Mouse (Mus musculus): ENCODE results near the gene Arfip1.

Arfip1 gene

DNA sequence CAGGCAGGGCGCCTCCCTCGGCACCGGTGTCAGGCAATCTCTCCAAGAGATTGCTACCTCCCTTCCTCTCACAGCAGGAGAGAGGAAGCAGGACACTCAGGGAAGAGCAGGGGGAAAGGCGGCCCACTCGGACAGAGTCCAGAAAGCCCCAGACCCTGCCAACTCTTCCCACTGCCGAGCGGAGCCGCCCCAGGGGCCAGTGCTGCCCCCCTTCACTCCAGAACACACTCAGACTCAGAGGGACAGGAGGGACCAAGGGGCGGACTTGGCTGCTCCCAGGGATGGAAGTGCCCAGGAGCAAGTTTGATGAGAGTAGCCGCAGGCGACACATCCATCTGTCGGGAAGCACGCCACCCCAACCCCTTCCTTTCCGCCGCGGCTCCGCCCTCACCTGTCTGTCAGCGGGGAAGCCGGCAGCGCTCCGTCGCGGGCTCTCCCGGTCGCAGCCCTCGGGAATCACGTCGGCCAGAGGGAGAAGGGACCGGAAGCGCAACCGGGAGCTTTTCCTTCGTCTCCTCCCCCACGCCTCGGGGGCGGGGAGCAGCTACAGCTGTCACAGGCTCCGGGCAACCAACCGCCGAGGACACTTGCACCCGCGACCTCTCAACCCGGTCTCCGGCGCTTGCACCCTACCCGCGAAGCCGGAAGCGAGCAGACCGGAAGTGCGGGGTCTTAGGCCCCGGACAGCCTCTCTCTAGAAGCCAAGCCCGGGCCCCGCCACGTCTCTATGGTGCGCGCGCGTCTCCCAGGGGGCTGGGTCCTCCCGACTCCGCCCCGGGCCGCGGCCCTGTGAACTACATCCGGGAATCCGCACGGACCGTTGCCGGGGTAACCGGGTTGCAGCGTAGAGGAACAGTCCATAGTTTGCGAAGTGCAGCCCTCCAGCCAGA is at the start of gene Arfip1:
Gene Arfip1, minus strand, starts transcription at position 603 of the 890 bp plus-strand sequence.
- peak; percentile 98 for DNase-seq

GRCm38 (mm10) chr3:84631586-84631985 is 49.2 kb upstream of the Arfip1 start:
- DNase-seq: no peak

- peak; percentile 25 for DNase-seq
Measured at GRCm38 (mm10) chr3:84622026-84622425, 39.6 kb upstream of the Arfip1 start.

- DNase-seq: no peak
Measured at GRCm38 (mm10) chr3:84619725-84620124, 37.3 kb upstream of the Arfip1 start.

DNA sequence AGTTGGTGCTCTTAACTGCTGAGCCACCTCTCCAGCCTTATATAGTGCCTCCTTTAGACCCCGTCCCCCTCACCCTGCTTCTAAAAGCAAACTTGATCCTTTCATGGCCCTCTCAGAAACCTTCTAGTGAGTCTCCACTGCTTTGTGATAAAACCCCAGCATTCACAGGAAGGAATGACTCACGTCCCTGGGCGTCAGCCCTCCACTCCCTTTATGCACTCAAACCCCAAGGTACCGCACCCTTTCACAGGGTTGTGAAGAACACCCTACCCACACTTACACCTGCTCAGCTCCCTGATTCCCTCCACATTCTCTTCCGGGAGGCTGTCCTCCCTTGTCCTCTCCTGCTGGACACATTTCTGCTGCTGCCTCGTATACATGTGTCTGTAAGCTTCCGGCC is 36.6 kb upstream of the Arfip1 start:
- no peak for DNase-seq

DNA sequence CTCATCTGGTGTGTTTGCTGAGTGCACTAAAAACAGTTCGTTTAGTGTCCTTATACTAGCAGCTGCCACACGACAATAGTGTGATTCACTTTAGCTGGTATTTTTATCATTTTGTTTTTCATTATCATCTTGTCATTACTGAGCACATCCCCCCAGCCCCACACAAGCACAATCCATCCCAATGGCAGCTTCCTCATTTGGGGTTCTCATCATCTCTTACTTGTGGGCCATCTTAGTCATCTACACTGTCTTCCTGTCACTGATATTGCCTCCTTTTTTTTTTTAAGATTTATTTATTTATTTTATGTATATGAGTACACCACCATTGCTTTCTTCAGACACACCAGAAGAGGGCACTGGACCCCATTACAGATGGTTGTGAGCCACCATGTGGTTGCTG is 36.2 kb upstream of the Arfip1 start:
- DNase-seq: no peak

- DNase-seq: no peak
Measured at GRCm38 (mm10) chr3:84615856-84616225, 33.4 kb upstream of the Arfip1 start.

- peak; percentile 24 for DNase-seq
Measured at GRCm38 (mm10) chr3:84615050-84615855, 32.8 kb upstream of the Arfip1 start.

DNA sequence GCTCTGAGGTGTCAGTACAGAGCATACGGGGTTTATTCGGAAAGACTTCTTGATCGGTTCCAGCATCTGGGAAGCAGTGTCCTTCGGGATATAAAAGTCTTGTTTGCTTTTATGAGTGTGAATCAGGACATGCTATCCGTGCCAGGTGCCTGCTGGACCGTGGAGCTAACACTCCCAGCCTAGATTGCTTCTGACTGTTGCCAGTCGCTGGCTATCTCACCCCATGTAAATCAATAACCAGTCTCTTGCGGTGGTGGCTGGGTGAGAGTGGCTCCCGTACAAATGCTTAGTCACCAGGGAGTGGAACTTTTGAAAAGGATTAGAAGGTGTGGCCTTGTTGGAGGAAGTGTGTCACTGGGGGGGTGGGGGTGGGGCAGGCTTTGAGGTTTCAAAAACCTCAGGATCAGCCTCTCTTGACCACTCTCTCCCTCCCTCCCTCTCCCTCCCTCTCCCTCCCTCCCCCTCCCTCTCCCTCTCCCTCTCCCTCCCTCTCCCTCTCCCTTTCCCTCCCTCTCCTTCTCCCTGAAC is 27.8 kb upstream of the Arfip1 start:
- no peak for DNase-seq

GRCm38 (mm10) chr3:84603212-84603611 is 20.8 kb upstream of the Arfip1 start:
- DNase-seq: no peak

- no peak for DNase-seq
Measured at GRCm38 (mm10) chr3:84602759-84603158, 20.3 kb upstream of the Arfip1 start.

DNA sequence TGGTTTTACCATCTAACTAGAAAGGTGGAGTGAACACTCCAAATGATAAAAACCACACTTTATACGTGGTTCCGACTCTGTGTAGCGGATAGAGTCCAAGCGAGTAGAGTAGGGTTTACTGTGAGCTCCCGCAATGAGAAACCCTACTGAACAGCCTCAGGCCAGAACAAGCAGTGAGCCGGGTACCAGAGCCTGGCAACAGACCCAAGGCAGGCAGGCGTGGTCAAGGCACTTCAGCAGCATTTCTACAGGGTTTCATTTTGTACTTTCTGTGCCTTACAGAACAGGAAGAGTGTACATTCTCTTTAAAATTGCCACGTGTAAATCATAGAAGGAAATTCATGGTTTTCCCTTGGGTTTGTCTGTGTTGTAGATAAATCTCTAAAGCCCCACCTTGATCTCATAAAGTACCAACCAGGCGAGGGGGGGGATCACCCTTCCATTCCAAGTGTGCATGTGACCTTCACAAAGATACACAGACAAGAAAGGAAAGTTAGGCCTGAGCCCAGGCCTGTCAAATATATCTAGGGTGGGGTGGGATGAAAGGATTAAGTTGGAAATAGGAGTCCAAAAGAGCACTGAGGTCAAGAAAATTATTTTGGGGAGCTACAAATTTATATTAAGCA is 19.6 kb upstream of the Arfip1 start:
- DNase-seq: no peak

- no peak for DNase-seq
Measured at GRCm38 (mm10) chr3:84598756-84599155, 16.3 kb upstream of the Arfip1 start.

DNA sequence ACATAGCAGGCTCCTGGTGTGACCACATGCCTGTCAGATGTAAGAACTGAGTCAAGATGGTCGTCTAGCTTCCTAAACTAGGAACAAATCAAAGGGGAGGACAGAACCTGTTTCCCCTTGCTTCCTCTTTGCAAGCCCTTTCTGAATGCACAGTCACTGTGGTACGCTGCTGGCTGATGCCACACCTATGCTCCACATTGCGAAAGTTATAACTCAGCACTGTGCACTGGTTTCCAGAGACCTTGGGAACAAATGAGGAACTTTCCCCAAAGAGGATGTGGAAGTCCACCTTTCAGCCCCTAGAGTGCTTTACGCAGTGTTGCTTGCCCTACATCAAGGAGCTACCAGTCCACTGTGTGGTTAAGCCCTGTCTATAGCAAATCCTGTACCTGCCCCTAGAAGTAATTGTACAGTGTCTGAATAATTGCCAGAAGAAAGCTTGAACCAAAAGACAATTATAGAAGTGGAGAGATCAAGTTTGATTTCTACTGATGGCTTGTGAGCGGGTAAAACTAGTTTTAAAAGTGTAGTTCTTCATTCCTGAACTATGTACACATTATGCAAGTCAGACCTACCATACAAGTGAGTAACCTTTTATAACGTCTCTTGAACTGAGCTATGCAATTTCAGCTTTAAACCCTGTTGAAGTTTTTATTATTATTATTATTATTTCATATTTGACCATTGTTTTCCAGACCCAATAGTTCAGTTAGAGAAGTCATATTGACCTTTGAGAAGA is 15.7 kb upstream of the Arfip1 start:
- no peak for DNase-seq

- DNase-seq: no peak
Measured at GRCm38 (mm10) chr3:84595677-84596234, 13.3 kb upstream of the Arfip1 start.

DNA sequence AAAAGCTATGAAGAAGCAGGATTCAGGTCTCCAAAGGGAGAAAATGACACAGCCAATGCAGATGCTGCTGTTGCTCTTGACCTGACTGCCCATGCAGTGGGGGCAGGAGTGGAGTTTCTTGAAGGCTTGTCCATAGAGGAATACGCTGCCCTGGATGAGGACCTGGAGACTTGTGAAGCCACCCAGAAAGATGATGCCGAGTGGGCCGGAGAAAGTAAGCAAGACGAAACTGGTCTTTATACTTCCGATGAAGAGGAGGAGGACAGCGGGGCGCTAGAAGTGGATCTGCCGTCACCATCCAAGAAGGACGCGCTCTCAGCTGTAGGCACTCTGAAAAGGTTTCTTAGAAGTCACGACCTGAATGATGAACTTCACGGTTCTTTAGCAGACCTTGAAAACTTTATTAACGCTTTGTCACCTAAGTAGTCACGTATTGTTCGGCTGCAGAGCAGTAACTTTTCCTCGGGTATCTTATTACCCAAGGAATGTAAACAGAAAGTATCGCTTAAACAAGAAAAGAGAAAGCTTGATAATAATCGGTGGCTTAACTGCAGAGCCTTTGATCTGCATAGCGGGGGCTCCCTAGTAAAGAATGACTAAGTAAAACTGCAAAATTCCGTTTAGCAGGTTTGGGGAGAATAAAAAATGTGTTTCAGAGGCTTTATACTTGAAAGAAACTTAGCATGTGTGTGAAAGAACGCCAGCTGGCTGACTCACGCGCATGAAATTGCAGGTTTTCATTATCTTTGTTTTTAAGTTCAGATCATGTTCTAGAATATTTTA is 12.7 kb upstream of the Arfip1 start:
- no peak for DNase-seq

DNA sequence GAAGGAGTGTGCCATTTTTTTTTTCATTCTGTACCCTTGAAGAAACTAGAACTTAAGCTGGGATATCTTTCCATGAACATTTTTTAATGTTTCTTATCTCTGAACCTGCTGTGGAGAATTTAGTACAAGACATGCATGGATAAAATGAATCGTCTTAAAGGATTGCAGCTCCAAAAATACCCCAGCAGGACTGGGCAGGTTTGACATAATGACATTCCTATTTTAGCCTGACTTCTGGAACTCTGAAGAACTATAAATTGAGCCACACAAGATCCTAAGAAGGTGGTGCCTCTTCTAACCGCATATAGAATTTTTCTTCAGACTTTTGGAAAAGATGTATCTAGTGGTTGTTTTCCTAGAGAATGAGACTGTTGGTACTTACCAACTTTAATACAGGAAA is 10.8 kb upstream of the Arfip1 start, which contains the start of gene Tigd4:
Gene Tigd4, plus strand, starts transcription at position 301 of the 400 bp plus-strand sequence.
- DNase-seq: no peak

DNA sequence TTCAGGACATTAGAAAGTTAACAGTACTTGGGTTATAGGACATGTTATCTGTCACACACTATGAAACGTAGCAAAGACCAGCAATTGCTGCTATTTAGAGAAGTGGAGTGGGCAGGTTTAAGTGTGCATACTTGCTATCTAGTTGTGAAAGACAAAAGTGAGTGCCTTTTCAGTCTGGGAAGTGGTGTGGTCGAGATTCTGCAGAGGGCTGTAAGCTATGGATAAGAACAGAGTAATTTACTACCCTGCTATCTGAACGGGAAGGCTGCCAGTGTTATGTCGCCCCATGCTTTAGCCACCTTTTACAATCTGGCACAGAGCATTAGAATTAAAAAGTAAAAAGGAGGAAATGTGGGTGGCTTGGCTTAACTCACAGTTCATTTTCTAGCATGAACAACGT is 4.3 kb upstream of the Arfip1 start:
- DNase-seq: no peak

- no peak for DNase-seq
Measured at GRCm38 (mm10) chr3:84582913-84583276, 470 bp upstream of the Arfip1 start.

GRCm38 (mm10) chr3:84581696-84582022 is 766 bp downstream of the Arfip1 start:
- DNase-seq: no peak

DNA sequence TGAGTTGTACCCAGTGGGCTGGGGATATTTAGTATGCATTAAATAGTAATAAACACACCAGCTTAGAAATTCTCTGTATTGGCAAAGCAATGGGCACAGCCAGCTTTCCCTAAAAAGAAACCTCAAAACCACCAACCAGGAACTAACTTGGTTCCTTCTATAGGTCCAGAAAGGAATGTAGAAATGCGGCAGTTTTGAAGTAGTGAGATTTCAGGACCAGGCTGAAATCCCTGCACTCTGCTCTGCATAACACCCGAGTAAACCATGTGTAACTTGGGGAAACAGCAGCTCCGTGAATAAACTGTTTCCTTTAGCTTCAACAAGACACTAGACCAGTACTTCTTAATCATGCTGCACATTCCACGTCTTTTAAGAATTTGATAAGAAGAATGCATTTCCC is 1.7 kb downstream of the Arfip1 start:
- DNase-seq: no peak

DNA sequence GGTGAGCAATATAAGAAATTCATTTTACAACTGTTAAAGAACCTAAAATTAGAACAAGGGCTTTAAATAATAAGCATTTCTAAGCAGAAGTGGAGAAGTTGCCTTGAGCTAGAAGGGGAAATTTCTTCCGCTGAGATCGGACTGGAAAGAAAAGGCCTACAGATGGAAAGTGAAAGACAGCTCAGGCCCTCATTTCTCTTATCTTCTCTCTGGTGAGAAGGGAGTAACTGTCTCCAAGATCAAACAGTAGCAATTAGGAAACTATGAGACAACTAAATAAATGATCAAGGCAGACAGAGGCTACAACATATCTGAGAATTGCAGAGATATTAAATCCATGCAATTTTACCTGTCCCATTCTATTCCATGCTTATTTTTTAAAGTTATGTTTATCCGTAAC is 11.9 kb downstream of the Arfip1 start:
- no peak for DNase-seq
